Mouse (Mus musculus): Measurements from ENCODE around the gene Rd3. TPM values are rescaled to one million over a fixed set of nuclear protein-coding genes. Genes with fewer than 3 reads are reported as not detected.

Gene Rd3
- total and polyA plus RNA-seq, 3 experiments = not detected

- TF ChIP-seq JUND (IDR thresholded peaks at IDR 0.05; ENCODE audit: low read depth, low read length) = no peak
- TF ChIP-seq USF1 (IDR thresholded peaks at IDR 0.05; ENCODE audit: low read depth, low read length) = no peak
- peak; percentile 59 for TF ChIP-seq RAD21 (IDR thresholded peaks at IDR 0.05; ENCODE audit: low read depth, low read length)
- TF ChIP-seq ELF1 (IDR thresholded peaks at IDR 0.05; ENCODE audit: low read depth, low read length) = no peak
- TF ChIP-seq TBP (IDR thresholded peaks at IDR 0.05; ENCODE audit: low read depth, low read length) = no peak
- TF ChIP-seq MXI1 (IDR thresholded peaks at IDR 0.05; ENCODE audit: low read depth, low read length) = 0 out of 2 replicates have a peak, but pooled peaks have one; percentile 5
Observed at GRCm38 (mm10) chr1:191963948-191964772, 13.0 kb upstream of the Rd3 start (continued).

- H3K27me3 ChIP-seq (ENCODE audit: control insufficient read depth in 1 of 2, insufficient read depth in 2 of 2, low read length in 2 of 2) = peaks cover 3 to 5% of the 10 kb centered on the region in 2 experiments
- H3K4me1 ChIP-seq (ENCODE audit: control insufficient read depth in 1 of 2, insufficient read depth in 2 of 2, low read length in 2 of 2) = 0 out of 4 replicates have a peak, but pooled peaks cover 0 to 3% of the 10 kb centered on the region in 2 experiments
- DNase-seq (ENCODE audit: low read depth, low spot score) = peak; percentile 91
- H3K9ac ChIP-seq (ENCODE audit: control insufficient read depth, low read depth, low read length, poor library complexity, severe bottlenecking) = no peak overlapping the region
- no peaks in the 10 kb centered on the region for H3K9me3 ChIP-seq (replicated peaks; ENCODE audit: insufficient read depth, low read length)
- H3K27ac ChIP-seq (ENCODE audit: control insufficient read depth, low read depth, low read length) = no peak overlapping the region
- no peaks in the 10 kb centered on the region for H3K79me2 ChIP-seq (ENCODE audit: control insufficient read depth, insufficient read depth, low read length, poor library complexity)
- H3K4me3 ChIP-seq (ENCODE audit: control insufficient read depth in 1 of 2, insufficient read depth in 1 of 2, low read depth in 2 of 2, low read length in 2 of 2) = no peak overlapping the region
- H3K36me3 ChIP-seq (ENCODE audit: control insufficient read depth in 1 of 2, insufficient read depth in 2 of 2, low read length in 2 of 2) = 0 out of 4 replicates have a peak, but pooled peaks cover 0 to 3% of the 10 kb centered on the region in 2 experiments
- TF ChIP-seq GABPA (IDR thresholded peaks at IDR 0.05; ENCODE audit: low read depth, low read length) = no peak
- peak; percentile 97 for TF ChIP-seq RAD21 (IDR thresholded peaks at IDR 0.05; ENCODE audit: low read depth, low read length)
- no peak for TF ChIP-seq BHLHE40 (IDR thresholded peaks at IDR 0.05; ENCODE audit: borderline replicate concordance, low read depth, low read length)
- TF ChIP-seq UBTF (IDR thresholded peaks at IDR 0.05; ENCODE audit: borderline replicate concordance, insufficient read depth, low read depth, low read length) = no peak
- TF ChIP-seq MXI1 (IDR thresholded peaks at IDR 0.05; ENCODE audit: low read depth, low read length) = 0 out of 2 replicates have a peak, but pooled peaks have one; percentile 5
- TF ChIP-seq SIN3A (IDR thresholded peaks at IDR 0.05; ENCODE audit: low read length) = peak; percentile 51
- TF ChIP-seq ZNF384 (IDR thresholded peaks at IDR 0.05; ENCODE audit: low read depth, low read length) = peak; percentile 61; the same call in 1 of the 2 replicates
- no peak for TF ChIP-seq HCFC1 (IDR thresholded peaks at IDR 0.05; ENCODE audit: low read depth, low read length)
- no peak for TF ChIP-seq USF1 (IDR thresholded peaks at IDR 0.05; ENCODE audit: low read depth, low read length)
- no peak for TF ChIP-seq CHD2 (IDR thresholded peaks at IDR 0.05; ENCODE audit: low read length)
- TF ChIP-seq SMC3 (IDR thresholded peaks at IDR 0.05; ENCODE audit: low read depth, low read length) = peak; percentile 95
- TF ChIP-seq ZC3H11A (IDR thresholded peaks at IDR 0.05; ENCODE audit: low read depth, low read length) = peak; percentile 92
- TF ChIP-seq CTCF (IDR thresholded peaks at IDR 0.05 in 2 of 3, conservative IDR thresholded peaks at IDR 0.05 in 1 of 3; ENCODE audit: control insufficient read depth in 1 of 3, insufficient read depth in 1 of 3, low read depth in 2 of 3, low read length in 3 of 3, poor library complexity in 1 of 3, severe bottlenecking in 1 of 3) = peak; percentile 85 to 95 (median 90)
Observed at GRCm38 (mm10) chr1:191964773-191965481, 12.2 kb upstream of the Rd3 start.

Data from MEL (cell line).